Mouse (Mus musculus) liver, embryonic 16.5 days (tissue): ENCODE measurements at regions not wholly inside any gene's neighbourhood (a gene's known extent, or its start where the extent isn't known, plus 50 kb on each side); places are given as distances from the start of the nearest gene placed in this dataset.

Experiments used
- ATAC-seq: fragments of 200-750 bp; cut with Nextera tagmentation; 2 replicates; pipeline ENCODE4 v1.8.0; 2017; ENCODE audit warnings: low read depth, mild to moderate bottlenecking, moderate number of reproducible peaks, moderate library complexity
- H3K27ac ChIP-seq: fragments of 300-500 bp; sonication (generic); 2 replicates; pipeline ENCODE4 v1.5.1; 2014; ENCODE audit warnings: mild to moderate bottlenecking, low read length
- H3K27me3 ChIP-seq: fragments of 300-500 bp; sonication (generic); 2 replicates; pipeline ENCODE4 v1.6.1; 2014; ENCODE audit warnings: low read depth, low read length, mixed read lengths; ENCODE audit not compliant: control insufficient read depth, insufficient read depth
- H3K36me3 ChIP-seq: fragments of 300-500 bp; sonication (generic); 2 replicates; pipeline ENCODE4 v1.6.1; 2014; ENCODE audit warnings: mild to moderate bottlenecking; ENCODE audit not compliant: control insufficient read depth, insufficient read depth
- H3K4me1 ChIP-seq: fragments of 300-500 bp; sonication (generic); 2 replicates; pipeline ENCODE4 v1.6.1; 2014; ENCODE audit warnings: low read depth, low read length, mixed read lengths; ENCODE audit not compliant: control insufficient read depth
- H3K4me2 ChIP-seq: fragments of 300-500 bp; sonication (generic); 2 replicates; pipeline ENCODE4 v1.6.1; 2014; ENCODE audit warnings: low read depth, low read length, mixed read lengths
- H3K4me3 ChIP-seq: fragments of 300-500 bp; sonication (generic); 2 replicates; pipeline ENCODE4 v1.5.1; 2014; ENCODE audit warnings: low read depth, mild to moderate bottlenecking, low read length
- H3K9ac ChIP-seq: fragments of 300-500 bp; sonication (generic); 2 replicates; pipeline ENCODE4 v1.6.1; 2014; ENCODE audit warnings: low read depth, low read length
- H3K9me3 ChIP-seq: fragments of 300-500 bp; sonication (generic); replicated peaks from 2 replicates; pipeline ENCODE4 v1.6.1; 2016; ENCODE audit warnings: low read length; ENCODE audit not compliant: control insufficient read depth
- WGBS: fragments of 180-500 bp; shearing (Covaris S2); extraction: QIAGEN DNeasy Blood & Tissue Kit; methylation state at CpG from one replicate; pipeline ENCODE4 v1.1.7; 2014; ENCODE audit not compliant: insufficient replicate concordance; 5-methylcytosine and 5-hydroxymethylcytosine counted together

DNA sequence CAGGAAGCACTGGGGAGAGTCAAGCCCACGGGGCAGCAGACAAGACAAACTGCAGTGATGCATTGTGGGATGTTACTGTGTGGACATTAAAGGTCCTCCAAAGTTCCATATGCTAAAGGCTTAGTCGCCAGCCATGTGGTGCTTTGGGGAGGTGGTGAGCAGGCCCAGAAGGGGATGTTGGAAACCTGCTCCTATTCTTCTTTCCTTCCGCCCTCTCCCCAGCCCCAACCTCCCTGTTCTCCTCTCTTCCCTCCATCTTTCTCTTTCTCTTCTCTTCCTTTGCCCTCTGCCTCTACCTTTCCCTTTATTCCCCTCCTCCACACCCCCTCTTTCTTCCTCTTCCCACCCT lies 468.3 kb upstream of the Mctp2 start:
- H3K9me3 ChIP-seq, result no peaks in the 10 kb centered on the region
- H3K4me2 ChIP-seq, result no peak overlapping the region
- no peaks in the 10 kb centered on the region for H3K27me3 ChIP-seq
- H3K27ac ChIP-seq, result no peak overlapping the region
- 28% methylated on average over 3 of the region's 3 CpGs for WGBS
- no peaks in the 10 kb centered on the region for H3K36me3 ChIP-seq
- H3K4me3 ChIP-seq, result no peak overlapping the region
- ATAC-seq, result no peak
- no peaks in the 10 kb centered on the region for H3K4me1 ChIP-seq
- H3K9ac ChIP-seq, result no peak overlapping the region

DNA sequence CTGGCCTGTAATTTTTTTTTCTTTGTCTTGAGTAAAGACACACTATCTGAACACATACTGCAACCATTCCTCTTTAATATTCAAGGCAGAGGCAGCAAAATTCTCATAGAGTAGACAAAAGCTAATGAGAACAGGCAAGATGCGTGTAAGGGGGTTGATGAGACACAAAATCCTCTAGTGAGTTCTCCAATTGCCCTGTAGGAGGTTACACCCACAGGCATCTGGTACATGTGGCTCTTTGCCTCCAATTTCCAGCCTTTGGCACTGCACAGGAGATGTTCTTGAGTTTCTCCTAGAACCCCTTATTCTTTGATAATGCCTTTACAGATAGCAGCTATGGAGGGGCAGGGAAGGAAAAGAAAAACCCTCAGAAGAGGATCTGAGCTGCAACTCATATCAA lies 480.9 kb upstream of the Mctp2 start:
- Histone ChIP-seq H3K4me3 (no peak overlapping the region), H3K36me3 (no peaks in the 10 kb centered on the region), H3K27ac (no peak overlapping the region), H3K9me3 (no peaks in the 10 kb centered on the region), H3K9ac (no peak overlapping the region), H3K4me2 (no peak overlapping the region), H3K27me3 (no peaks in the 10 kb centered on the region), H3K4me1 (no peaks in the 10 kb centered on the region)
- no peak for ATAC-seq
- WGBS, result 56% methylated on average over 1 of the region's 1 CpGs

DNA sequence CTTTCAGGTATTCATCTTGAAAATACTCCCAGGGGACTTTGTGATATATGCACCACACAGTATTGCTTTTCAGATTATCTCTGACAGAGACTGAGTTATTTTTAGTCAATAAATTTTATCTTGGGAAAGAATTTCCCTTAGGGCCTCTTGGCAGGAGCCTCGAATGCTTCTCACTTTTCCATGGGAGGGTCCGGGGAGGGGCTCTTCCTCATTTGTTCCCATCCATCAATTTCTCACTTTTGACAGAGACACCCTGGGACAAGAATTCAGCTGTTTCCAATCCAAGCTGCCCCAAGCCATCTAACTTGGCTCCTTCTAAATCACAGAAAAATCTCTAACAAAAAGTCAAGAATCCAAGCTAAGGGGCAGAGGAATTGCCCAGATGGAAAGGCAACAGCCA lies 481.9 kb upstream of the Mctp2 start:
- Histone ChIP-seq H3K36me3 (no peaks in the 10 kb centered on the region), H3K4me3 (no peak overlapping the region), H3K27ac (no peak overlapping the region), H3K9me3 (no peaks in the 10 kb centered on the region), H3K27me3 (no peaks in the 10 kb centered on the region), H3K4me1 (no peaks in the 10 kb centered on the region), H3K4me2 (no peak overlapping the region), H3K9ac (no peak overlapping the region)
- ATAC-seq, result no peak
- WGBS, result 30% methylated on average over 2 of the region's 2 CpGs

DNA sequence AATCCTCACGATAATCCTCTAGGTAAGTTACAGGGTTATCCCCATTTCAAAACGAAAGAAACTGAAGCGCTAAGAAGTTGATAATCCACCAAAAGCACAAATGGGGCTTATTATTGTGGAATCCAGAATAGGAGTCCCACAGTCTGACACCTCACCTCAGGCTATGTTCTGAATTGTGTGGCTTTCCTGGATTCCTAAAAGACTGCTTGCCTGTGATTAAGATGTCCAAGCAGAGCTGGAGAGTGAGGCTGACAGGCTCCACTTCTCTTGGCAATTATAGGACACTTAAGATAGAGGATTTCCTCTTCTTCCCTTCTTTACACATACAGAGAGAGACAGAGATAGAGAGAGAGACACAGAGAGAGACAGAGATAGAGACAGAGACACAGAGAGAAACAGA lies 515.7 kb upstream of the Mctp2 start:
- Histone ChIP-seq H3K4me3 (no peak overlapping the region), H3K36me3 (no peaks in the 10 kb centered on the region), H3K4me1 (no peaks in the 10 kb centered on the region), H3K9me3 (no peaks in the 10 kb centered on the region), H3K27ac (no peak overlapping the region), H3K9ac (no peak overlapping the region), H3K4me2 (no peak overlapping the region), H3K27me3 (no peaks in the 10 kb centered on the region)
- no peak for ATAC-seq
- WGBS, result 62% methylated on average over 3 of the region's 3 CpGs

DNA sequence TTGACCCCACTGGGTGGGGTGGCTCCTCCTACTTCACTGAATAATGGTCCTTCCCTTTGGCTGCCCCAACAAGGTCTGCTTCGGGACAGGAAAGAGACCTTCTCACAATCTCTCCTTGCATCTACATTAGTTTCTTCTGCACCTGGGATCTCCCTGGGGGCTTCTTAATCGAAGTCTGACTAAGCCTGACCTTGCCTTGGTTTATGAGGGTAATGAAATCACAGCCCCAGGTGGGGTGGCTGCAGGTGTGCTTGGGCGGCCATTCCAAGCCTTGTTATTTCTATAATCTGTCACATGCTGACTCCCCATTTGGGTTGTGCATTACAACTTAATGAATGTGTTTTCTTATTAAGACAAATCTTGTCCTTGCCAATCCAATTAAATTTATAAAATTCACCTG lies 520.2 kb upstream of the Mctp2 start:
- Histone ChIP-seq H3K4me3 (no peak overlapping the region), H3K9ac (no peak overlapping the region), H3K36me3 (no peaks in the 10 kb centered on the region), H3K9me3 (no peaks in the 10 kb centered on the region), H3K4me2 (no peak overlapping the region), H3K27ac (no peak overlapping the region), H3K4me1 (no peaks in the 10 kb centered on the region), H3K27me3 (no peaks in the 10 kb centered on the region)
- ATAC-seq, result no peak
- WGBS, result 58% methylated on average over 3 of the region's 3 CpGs

DNA sequence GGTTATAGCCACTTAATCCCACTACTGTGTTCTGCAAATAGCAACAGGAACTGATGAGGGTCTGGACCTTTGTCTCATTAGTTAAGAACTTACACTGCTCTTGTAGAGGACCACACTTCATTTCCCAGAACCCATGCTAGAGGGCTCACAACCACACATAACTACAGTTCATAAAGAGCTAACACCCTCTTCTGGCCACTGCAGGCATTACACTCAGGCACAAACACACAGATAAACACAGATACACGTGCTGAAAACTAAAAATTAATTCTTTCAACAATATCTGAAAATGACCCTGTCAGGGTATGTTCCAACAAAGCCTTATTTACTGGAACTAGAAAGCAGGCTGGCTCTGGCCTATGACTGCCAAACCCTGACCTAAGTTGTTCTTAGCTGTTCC lies 529.0 kb upstream of the Mctp2 start:
- H3K4me3 ChIP-seq, result no peak overlapping the region
- ATAC-seq, result no peak
- no peaks in the 10 kb centered on the region for H3K9me3 ChIP-seq
- H3K36me3 ChIP-seq, result no peaks in the 10 kb centered on the region
- H3K4me1 ChIP-seq, result no peaks in the 10 kb centered on the region
- no peak overlapping the region for H3K27ac ChIP-seq
- 45% methylated on average over 1 of the region's 1 CpGs for WGBS
- no peak overlapping the region for H3K9ac ChIP-seq
- no peaks in the 10 kb centered on the region for H3K27me3 ChIP-seq
- H3K4me2 ChIP-seq, result no peak overlapping the region

DNA sequence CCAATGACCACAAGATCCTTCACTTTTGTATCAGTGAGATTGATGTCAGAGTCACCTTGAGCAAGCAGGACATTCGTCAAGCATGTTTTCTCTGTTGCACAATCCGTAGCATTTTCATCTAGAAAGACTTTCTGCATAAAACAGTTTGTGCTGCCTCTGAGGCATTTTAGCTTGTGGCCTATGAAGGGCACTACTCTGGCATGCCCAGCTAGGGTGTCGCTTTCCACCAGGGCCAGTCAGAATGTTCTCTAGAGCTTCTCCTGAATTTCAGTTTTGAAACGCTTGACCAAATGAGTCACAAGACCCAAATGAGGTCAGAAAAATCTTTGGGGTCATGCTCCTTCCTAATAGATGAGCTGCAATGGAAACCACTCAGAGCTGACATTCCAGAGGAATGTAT lies 529.6 kb upstream of the Mctp2 start:
- Histone ChIP-seq H3K9me3 (no peaks in the 10 kb centered on the region), H3K4me1 (no peaks in the 10 kb centered on the region), H3K4me3 (no peak overlapping the region), H3K4me2 (no peak overlapping the region), H3K36me3 (no peaks in the 10 kb centered on the region), H3K9ac (no peak overlapping the region), H3K27ac (no peak overlapping the region), H3K27me3 (no peaks in the 10 kb centered on the region)
- WGBS, result 60% methylated on average over 4 of the region's 4 CpGs
- no peak for ATAC-seq

DNA sequence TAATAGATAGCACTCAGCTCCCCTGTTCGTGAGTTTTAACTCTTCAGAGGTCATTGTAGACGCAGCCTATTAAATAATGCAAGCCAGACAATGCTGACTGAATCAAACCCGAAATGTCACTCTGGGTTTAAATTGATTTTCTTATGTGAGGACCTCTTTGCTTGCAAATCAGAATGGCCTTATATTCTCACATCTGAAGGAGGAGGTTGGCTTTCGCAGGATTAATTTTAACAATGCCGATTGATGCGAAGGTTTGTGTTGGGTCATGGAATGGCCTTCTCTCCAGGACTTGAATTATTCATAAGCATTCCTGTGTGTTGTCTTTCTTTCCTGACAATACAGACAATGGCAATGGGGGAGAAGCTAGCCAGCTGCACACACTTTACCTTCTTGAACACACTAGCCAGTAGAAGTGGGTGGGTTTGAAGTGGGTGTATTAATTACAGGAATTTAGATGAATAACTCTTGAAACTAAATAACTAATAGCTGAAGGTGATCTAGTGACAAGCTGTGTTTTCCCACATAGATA lies 530.1 kb upstream of the Mctp2 start:
- Histone ChIP-seq H3K27me3 (no peaks in the 10 kb centered on the region), H3K4me3 (no peak overlapping the region), H3K27ac (no peak overlapping the region), H3K36me3 (no peaks in the 10 kb centered on the region), H3K9ac (no peak overlapping the region), H3K9me3 (no peaks in the 10 kb centered on the region), H3K4me1 (no peaks in the 10 kb centered on the region), H3K4me2 (no peak overlapping the region)
- ATAC-seq, result no peak
- 73% methylated on average over 6 of the region's 6 CpGs for WGBS

DNA sequence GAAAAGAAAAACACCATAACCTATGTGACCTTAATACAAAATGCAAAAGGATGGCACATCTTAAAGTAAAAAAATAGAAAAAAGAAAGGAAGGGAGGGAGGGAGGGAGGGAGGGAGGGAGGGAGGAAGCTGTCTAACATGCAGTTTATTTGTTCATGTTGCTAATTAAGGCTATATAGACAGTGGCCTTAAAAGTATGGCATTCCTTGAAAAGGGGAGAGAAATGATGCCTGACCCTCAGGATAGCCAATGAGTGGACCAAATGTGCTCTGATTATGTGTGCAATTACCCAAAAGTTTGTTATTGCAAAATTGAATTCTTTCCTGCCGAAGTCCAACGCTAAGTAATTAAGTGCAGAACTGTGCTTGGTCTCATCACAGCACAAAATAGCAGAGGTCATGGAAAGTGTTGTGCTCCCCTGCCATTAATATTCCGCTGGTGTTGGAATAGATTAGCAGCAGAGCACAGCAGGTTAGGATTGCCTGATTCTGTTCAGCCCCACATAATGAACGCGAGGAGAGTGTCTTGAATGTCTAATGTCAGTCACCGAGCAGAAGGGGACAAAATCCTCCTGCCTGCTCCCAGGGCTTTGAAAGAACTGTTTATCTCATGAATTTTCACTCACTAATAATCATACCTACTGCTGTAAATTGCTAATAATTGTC lies 531.7 kb upstream of the Mctp2 start:
- no peak overlapping the region for H3K4me2 ChIP-seq
- H3K9ac ChIP-seq, result no peak overlapping the region
- H3K4me3 ChIP-seq, result no peak overlapping the region
- H3K9me3 ChIP-seq, result no peaks in the 10 kb centered on the region
- no peak for ATAC-seq
- WGBS, result 65% methylated on average over 6 of the region's 6 CpGs
- H3K4me1 ChIP-seq, result no peaks in the 10 kb centered on the region
- no peaks in the 10 kb centered on the region for H3K36me3 ChIP-seq
- H3K27ac ChIP-seq, result no peak overlapping the region
- no peaks in the 10 kb centered on the region for H3K27me3 ChIP-seq
